Mouse (Mus musculus): ENCODE data around the gene Plxna3.

DNA sequence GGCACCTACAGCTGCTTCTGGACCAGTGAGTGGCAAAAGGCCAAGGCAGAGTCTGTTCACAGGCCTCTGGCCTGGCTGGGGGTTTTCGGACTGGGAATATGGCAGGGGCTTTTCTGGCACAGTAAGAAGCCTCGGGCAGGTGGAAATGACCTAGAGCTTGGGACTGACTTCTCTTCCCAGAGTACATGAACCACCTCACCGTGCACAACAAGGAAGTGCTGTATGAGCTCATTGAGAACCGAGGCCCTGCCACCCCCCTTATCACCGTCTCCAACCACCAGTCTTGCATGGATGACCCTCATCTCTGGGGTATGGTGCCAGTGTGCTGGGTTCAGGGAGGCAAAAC lies 45.8 kb upstream of the Plxna3 start:
- no peak for TF ChIP-seq CTCF (IDR thresholded peaks at IDR 0.05; ENCODE audit: borderline replicate concordance, extremely low read depth, insufficient read depth, insufficient read length)
- no peak for TF ChIP-seq POLR2A (IDR thresholded peaks at IDR 0.05; ENCODE audit: borderline replicate concordance, extremely low read depth, insufficient read depth, insufficient read length, poor library complexity, severe bottlenecking)

Data from brain, embryonic 14.5 days (tissue).